Mouse (Mus musculus) embryonic facial prominence, embryonic 15.5 days (tissue): ENCODE data around the gene Rusc2. TPM values are rescaled to one million over a fixed set of nuclear protein-coding genes. Genes with fewer than 3 reads are reported as not detected.

Experiments used
- ATAC-seq: fragments of 200-750 bp; cut with Nextera tagmentation; 2 replicates; pipeline ENCODE4 v1.8.0; 2017; ENCODE audit warnings: low read depth, moderate TSS enrichment; ENCODE audit not compliant: insufficient number of reproducible peaks, low FRiP score, low TSS enrichment
- H3K27ac ChIP-seq: fragments of 300-500 bp; sonication (generic); replicated peaks from 2 replicates; pipeline ENCODE4 v1.5.1; 2015; ENCODE audit warnings: mild to moderate bottlenecking, inconsistent platforms
- H3K27me3 ChIP-seq: fragments of 300-500 bp; sonication (generic); 2 replicates; pipeline ENCODE4 v1.6.1; 2015; ENCODE audit warnings: inconsistent platforms
- H3K36me3 ChIP-seq: fragments of 300-500 bp; sonication (generic); 2 replicates; pipeline ENCODE4 v1.6.1; 2015; ENCODE audit warnings: mild to moderate bottlenecking, inconsistent platforms
- H3K4me1 ChIP-seq: fragments of 300-500 bp; sonication (generic); 2 replicates; pipeline ENCODE4 v1.6.1; 2015; ENCODE audit warnings: inconsistent platforms
- H3K4me2 ChIP-seq: fragments of 300-500 bp; sonication (generic); replicated peaks from 2 replicates; pipeline ENCODE4 v1.6.1; 2015; ENCODE audit warnings: mild to moderate bottlenecking, inconsistent platforms
- H3K4me3 ChIP-seq: fragments of 300-500 bp; sonication (generic); replicated peaks from 2 replicates; pipeline ENCODE4 v1.5.1; 2015; ENCODE audit warnings: mild to moderate bottlenecking, inconsistent platforms
- H3K9ac ChIP-seq: fragments of 300-500 bp; sonication (generic); 2 replicates; pipeline ENCODE4 v1.6.1; 2015; ENCODE audit warnings: inconsistent platforms
- H3K9me3 ChIP-seq: fragments of 300-500 bp; sonication (generic); replicated peaks from 2 replicates; pipeline ENCODE4 v1.6.1; 2016; ENCODE audit warnings: inconsistent platforms
- WGBS: fragments of 180-500 bp; shearing (Covaris S2); methylation state at CpG from one replicate; pipeline ENCODE4 v1.1.7; 2015; 5-methylcytosine and 5-hydroxymethylcytosine counted together
- polyA plus RNA-seq: library from polyadenylated mRNA; unstranded; fragments of >200 nt; fragmentation: Nextera tagmentation; extraction: Ambion mirVana; gene quantifications from 2 replicates; pipeline ENCODE4 v1.2.1, GENCODE M21; 2015

Gene Rusc2
- polyA plus RNA-seq, 1 experiment from 2014 or later: 18.2 TPM

DNA sequence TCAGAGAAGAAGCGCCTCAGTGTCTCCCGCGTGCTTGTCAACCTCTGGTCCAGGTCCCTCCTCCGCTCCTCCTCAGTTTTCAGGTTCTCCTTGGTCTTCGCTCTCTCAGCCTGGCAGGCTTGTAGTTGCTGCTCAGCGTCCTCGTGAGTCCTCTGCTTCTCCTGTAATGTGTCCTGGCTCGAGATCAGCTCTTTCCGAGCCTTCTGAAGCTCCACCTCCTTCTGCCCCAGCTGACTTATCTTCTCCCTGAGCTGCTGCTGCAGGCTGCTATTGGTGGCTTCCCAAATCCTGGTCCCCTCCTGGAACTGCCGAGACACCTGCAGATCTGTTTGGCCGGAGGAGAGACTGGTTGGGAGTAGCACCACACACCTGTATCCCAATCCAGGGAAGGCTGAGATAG, 70.5 kb downstream of the Rusc2 start:
- H3K27me3 ChIP-seq: peaks cover 24% of the 10 kb centered on the region; the same call in 1 of the 2 replicates
- no peak overlapping the region for H3K4me3 ChIP-seq
- no peaks in the 10 kb centered on the region for H3K9me3 ChIP-seq
- H3K4me1 ChIP-seq: peaks cover 28% of the 10 kb centered on the region
- no peak overlapping the region for H3K4me2 ChIP-seq
- H3K27ac ChIP-seq: no peak overlapping the region
- peaks cover 5% of the 10 kb centered on the region for H3K36me3 ChIP-seq
- 50% methylated on average over 11 of the region's 11 CpGs for WGBS
- no peak for ATAC-seq
- no peak overlapping the region for H3K9ac ChIP-seq

DNA sequence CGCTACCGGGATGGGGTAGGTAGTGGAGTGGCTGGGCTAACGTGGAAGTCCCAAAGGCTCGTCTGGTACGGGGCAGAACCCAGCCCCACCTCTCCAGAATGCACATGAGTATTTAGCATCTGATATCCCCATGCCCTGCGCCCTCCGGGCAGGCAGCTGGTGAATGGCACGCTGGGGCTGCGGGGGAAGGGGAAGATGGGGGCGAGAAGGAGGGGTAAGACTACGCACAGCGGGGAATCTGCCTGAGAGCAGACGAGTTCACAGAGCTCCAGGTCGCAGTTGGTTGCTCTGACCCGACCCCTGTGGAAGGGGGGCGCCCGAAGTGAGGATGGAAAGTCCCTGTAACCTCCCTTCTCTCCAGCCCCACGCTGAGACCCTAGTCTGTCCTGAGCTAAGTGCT, 71.6 kb downstream of the Rusc2 start:
- no peak for ATAC-seq
- peaks cover 24% of the 10 kb centered on the region; the same call in 1 of the 2 replicates for H3K27me3 ChIP-seq
- peaks cover 20% of the 10 kb centered on the region for H3K4me1 ChIP-seq
- H3K4me3 ChIP-seq: peak overlapping the region; percentile 29
- H3K36me3 ChIP-seq: no peaks in the 10 kb centered on the region
- no peak overlapping the region for H3K27ac ChIP-seq
- WGBS: under 1% methylated on average over 18 of the region's 18 CpGs
- H3K4me2 ChIP-seq: peak overlapping the region; percentile 53
- peak overlapping the region; percentile 28; the same call in 1 of the 2 replicates for H3K9ac ChIP-seq
- no peaks in the 10 kb centered on the region for H3K9me3 ChIP-seq

DNA sequence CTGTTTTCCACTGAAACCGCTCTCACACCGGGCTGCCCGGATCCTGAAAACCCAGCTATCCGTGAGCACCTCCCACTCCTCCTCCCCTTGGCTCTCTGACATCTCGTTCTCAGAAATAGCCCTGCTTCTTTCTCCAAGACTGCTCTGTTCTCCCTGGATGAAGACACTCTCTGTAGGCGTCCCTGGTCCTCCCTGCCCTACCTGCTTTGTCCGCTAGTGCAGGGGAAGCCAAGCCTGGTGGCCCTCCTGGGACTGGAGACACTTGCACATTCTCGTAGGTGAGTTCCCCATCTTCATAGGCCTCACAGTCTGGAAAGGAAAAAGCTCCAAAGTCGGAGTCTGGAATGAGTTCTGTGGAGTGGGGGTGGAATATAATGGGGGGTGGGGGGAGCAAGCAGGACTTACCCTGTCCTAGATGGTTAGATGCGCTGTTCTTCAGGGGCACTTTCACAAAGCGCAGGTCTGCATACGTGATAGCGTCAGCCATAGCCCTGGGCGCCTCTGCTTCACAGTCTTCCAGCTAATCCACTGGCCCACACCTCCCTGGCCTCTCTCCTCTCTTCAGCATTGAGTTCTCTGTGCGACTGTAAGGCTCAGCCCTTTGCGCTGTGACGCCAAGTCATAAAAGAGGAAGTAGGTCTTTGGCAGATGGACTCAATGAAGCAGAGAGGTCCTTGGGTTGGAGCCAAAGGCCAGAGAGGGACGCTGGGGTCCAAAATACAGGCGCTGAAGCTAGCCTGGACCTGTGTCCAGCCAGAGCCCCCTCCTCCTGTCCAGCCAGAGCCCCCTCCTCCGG, 72.5 kb downstream of the Rusc2 start, which contains the start of gene Cd72:
TSS of gene Cd72 (minus strand) at position 588 of the 796 bp plus-strand sequence.
- Histone ChIP-seq H3K4me3 (peak within 1 kb of the TSS; percentile 29), H3K27me3 (peaks cover 24% of the 10 kb centered on the region; the same call in 1 of the 2 replicates), H3K36me3 (no peaks in the 10 kb centered on the region), H3K4me1 (peaks cover 18% of the 10 kb centered on the region), H3K4me2 (peak within 1 kb of the TSS; percentile 53), H3K9me3 (no peaks in the 10 kb centered on the region), H3K9ac (peak within 1 kb of the TSS; percentile 28; the same call in 1 of the 2 replicates), H3K27ac (no peak within 1 kb of the TSS)
- WGBS: 31% methylated on average over 20 of the region's 20 CpGs
- ATAC-seq: no peak

DNA sequence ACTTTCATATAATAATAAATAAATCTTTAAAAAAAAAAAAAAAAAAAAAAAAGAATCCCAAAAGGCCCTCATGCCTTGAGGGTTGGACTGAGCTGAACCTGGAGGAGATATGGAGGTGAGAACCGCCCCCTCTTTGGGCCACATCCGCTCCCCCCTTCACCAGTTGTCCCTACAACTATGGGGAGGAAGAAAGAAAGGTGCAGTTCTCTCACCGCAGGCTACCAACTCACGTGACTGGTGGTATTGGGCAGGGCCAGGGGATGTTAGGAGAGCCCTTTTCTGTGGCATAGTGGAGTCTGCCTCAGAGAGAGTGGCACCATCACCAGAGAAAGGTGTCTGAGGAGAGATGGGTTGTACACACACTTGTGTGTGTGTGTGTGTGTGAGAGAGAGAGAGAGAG, 74.7 kb downstream of the Rusc2 start:
- Histone ChIP-seq H3K4me2 (no peak overlapping the region), H3K27ac (no peak overlapping the region), H3K9ac (no peak overlapping the region), H3K4me1 (peaks cover 18% of the 10 kb centered on the region), H3K27me3 (peaks cover 24% of the 10 kb centered on the region; the same call in 1 of the 2 replicates), H3K36me3 (no peaks in the 10 kb centered on the region), H3K4me3 (no peak overlapping the region), H3K9me3 (no peaks in the 10 kb centered on the region)
- no peak for ATAC-seq
- WGBS: 31% methylated on average over 4 of the region's 4 CpGs

DNA sequence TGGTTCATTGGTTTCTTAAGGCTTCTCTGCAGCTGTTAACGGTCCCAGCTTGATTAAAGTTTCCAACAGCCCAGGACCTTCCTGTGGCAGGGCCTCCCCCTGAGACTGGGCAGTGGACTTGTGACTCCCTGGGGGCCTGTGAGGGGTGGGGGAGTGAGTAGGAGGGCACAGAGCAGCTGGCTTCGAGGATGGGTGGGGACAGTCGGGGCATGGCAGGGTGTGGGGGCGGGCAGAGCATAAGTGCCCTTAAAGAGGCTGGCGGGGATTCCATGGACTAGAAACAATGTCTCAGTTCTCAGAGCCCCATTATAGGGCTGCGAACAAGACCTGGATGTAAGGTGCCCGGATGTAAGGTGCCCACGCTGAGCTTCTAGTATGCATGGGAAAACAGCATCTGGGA, 75.3 kb downstream of the Rusc2 start:
- Histone ChIP-seq H3K4me2 (no peak overlapping the region), H3K27ac (no peak overlapping the region), H3K4me1 (peaks cover 18% of the 10 kb centered on the region), H3K36me3 (no peaks in the 10 kb centered on the region), H3K27me3 (peaks cover 22% of the 10 kb centered on the region; the same call in 1 of the 2 replicates), H3K9me3 (no peaks in the 10 kb centered on the region), H3K9ac (no peak overlapping the region), H3K4me3 (no peak overlapping the region)
- 25% methylated on average over 8 of the region's 8 CpGs for WGBS
- no peak for ATAC-seq

DNA sequence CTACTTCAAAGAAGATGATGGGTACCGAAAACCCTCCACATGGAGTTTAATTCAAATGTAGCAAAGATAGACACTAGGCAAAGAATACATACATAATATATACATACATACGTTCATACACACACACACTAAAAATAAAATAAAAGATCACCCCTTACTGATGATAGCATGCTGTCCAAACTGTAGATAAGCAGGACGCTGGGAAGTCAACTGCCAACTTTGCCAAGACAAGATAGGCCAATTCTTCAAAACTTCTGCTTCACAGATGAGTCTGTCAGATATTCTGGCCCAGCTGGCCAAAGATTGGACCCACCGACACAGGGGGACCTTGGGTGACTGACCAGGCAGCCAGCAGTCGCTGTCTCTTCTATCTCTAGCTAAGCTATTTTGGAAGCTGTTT, 81.3 kb downstream of the Rusc2 start:
- no peaks in the 10 kb centered on the region for H3K27me3 ChIP-seq
- H3K27ac ChIP-seq: no peak overlapping the region
- WGBS: 93% methylated on average over 5 of the region's 5 CpGs
- 0 out of 2 replicates have a peak, but pooled peaks cover 5% of the 10 kb centered on the region for H3K4me1 ChIP-seq
- no peak overlapping the region for H3K4me3 ChIP-seq
- no peaks in the 10 kb centered on the region for H3K9me3 ChIP-seq
- ATAC-seq: no peak
- no peaks in the 10 kb centered on the region for H3K36me3 ChIP-seq
- H3K9ac ChIP-seq: no peak overlapping the region
- no peak overlapping the region for H3K4me2 ChIP-seq

DNA sequence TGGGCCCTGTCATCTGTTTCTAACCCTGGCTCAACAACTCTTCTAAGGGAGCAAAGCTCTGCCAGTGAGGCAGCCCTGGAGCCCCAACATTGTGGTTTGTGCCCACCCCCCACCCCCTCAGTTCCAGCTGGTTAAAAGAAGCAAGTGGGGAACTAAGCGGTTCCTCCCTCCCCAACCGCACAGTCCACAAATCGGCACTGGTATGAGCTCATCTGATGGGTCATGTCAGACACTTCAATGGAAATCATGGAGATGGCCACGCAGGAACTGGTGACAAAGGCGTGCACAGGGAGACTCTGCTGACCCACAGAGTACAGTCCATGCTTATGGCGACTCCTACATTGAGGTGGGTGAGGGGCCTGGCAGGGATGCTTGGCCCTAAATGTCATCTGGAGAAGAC, 84.2 kb downstream of the Rusc2 start:
- whole genome bisulfite sequencing: 80% methylated on average over 6 of the region's 6 CpGs
- H3K9ac ChIP-seq: no peak overlapping the region
- no peaks in the 10 kb centered on the region for H3K27me3 ChIP-seq
- H3K4me1 ChIP-seq: 0 out of 2 replicates have a peak, but pooled peaks cover 5% of the 10 kb centered on the region
- no peak overlapping the region for H3K27ac ChIP-seq
- H3K4me2 ChIP-seq: no peak overlapping the region
- no peaks in the 10 kb centered on the region for H3K36me3 ChIP-seq
- ATAC-seq: no peak
- no peaks in the 10 kb centered on the region for H3K9me3 ChIP-seq
- H3K4me3 ChIP-seq: no peak overlapping the region

DNA sequence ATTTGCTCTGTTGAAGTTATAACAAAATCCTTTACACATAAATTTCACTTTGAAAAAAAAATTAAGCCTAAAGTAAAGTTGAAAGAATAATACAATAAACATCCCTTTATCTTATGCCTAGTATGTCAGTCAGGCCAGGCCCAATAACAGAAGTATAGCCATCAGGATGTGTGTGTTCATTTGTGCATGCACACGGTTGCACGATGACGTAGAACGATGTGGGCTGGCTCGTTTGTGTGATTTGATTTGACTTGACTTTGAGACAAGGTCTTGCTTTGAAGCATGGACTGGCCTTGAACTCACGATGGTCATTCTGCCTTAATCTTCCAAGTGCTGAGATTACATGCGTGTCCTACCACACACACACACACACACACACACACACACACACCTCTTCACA, 85.1 kb downstream of the Rusc2 start:
- Histone ChIP-seq H3K4me3 (no peak overlapping the region), H3K4me1 (0 out of 2 replicates have a peak, but pooled peaks cover 5% of the 10 kb centered on the region), H3K9ac (no peak overlapping the region), H3K27ac (no peak overlapping the region), H3K9me3 (no peaks in the 10 kb centered on the region), H3K4me2 (no peak overlapping the region), H3K27me3 (no peaks in the 10 kb centered on the region), H3K36me3 (no peaks in the 10 kb centered on the region)
- WGBS: 82% methylated on average over 7 of the region's 7 CpGs
- no peak for ATAC-seq

DNA sequence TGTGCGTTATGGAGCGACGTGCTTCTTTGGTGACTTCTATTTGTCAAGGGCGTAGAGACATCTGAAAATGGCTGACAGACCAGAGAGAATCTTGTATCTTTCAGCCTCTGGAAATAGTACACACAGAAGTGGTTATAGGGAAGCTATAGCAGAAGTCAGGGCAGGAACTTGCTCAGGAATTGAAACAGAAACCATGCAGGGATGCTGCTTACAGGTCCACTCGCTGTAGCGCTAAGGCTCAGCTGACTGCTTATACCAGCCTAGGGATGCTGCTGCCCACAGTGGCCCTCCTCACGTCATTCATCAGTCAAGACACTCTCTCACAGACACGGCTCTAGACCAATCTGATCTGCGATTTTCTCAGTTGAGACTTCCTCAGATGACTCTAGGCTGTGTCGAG, 88.5 kb downstream of the Rusc2 start:
- WGBS: 85% methylated on average over 10 of the region's 10 CpGs
- Histone ChIP-seq H3K9ac (no peak overlapping the region), H3K9me3 (no peaks in the 10 kb centered on the region), H3K27me3 (no peaks in the 10 kb centered on the region), H3K36me3 (no peaks in the 10 kb centered on the region), H3K27ac (no peak overlapping the region), H3K4me1 (0 out of 2 replicates have a peak, but pooled peaks cover 5% of the 10 kb centered on the region), H3K4me2 (no peak overlapping the region), H3K4me3 (no peak overlapping the region)
- ATAC-seq: no peak

DNA sequence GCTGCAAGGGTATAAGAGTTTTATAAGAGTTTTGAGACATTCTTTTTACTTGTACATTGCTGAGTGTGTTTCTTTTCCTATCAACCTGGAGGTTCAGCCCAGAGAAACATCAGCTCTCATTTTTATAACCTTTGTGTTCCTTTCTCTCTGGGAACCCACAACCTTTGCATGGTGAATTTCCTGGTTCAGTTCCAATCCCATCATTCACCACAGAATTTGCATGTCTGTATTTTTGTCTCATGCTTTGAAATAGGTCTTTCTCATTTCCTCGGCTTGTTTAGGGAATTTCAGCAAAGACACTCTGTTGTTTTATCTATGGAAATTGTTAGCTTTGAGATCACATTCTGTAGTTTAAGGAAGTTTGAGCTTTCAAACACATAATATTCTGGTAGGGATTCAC, 91.9 kb downstream of the Rusc2 start:
- H3K4me3 ChIP-seq: no peak overlapping the region
- H3K4me2 ChIP-seq: no peak overlapping the region
- no peaks in the 10 kb centered on the region for H3K9me3 ChIP-seq
- WGBS: 67% methylated on average over 1 of the region's 1 CpGs
- H3K4me1 ChIP-seq: peaks cover 7% of the 10 kb centered on the region
- H3K36me3 ChIP-seq: no peaks in the 10 kb centered on the region
- H3K9ac ChIP-seq: no peak overlapping the region
- no peaks in the 10 kb centered on the region for H3K27me3 ChIP-seq
- H3K27ac ChIP-seq: no peak overlapping the region
- ATAC-seq: no peak

DNA sequence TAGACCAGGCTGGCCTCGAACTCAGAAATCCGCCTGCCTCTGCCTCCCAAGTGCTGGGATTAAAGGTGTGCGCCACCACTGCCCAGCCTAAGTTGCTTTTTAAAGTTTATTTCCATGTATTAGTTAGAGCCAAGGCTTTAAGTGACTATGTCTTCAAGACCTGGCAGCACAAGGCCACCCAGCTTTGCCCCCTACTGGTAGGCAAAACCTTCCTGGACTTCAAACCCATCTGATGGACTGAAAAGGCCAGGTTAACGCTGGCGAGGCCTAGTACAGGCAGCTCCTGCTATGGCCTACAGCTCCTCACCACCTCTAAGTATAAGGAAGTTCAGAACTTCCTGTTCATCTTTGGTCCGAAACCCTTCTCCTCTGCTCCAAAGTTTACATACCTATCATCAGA, 94.8 kb downstream of the Rusc2 start:
- Histone ChIP-seq H3K4me2 (no peak overlapping the region), H3K9ac (no peak overlapping the region), H3K27ac (no peak overlapping the region), H3K27me3 (no peaks in the 10 kb centered on the region), H3K4me3 (no peak overlapping the region), H3K36me3 (no peaks in the 10 kb centered on the region), H3K9me3 (no peaks in the 10 kb centered on the region), H3K4me1 (peaks cover 7% of the 10 kb centered on the region)
- ATAC-seq: no peak
- WGBS: 89% methylated on average over 6 of the region's 6 CpGs
